Mouse (Mus musculus) gastrocnemius, adult 18-20 months (tissue): ENCODE measurements around the gene Lcn3. TPM values are rescaled to one million over a fixed set of nuclear protein-coding genes. Genes with fewer than 3 reads are reported as not detected.

ENCODE experiments used
- total RNA-seq, 2 experiments: library from RNA; stranded (reverse); gene quantifications; 2 replicates each; pipeline ENCODE4 v1.2.3; 2021

The Lcn3 gene
- total RNA-seq, 2 experiments from 2014 or later = not detected

Other genes with a start within 250 kb of the Lcn3 start
- gene Traf2, start 218.6 kb upstream of the Lcn3 start, total RNA-seq = 10 to 100 TPM; 13.7 to 15.1 TPM
- 100 to 1,000 TPM; 179 to 182 TPM for gene Edf1, start 207.7 kb upstream of the Lcn3 start, total RNA-seq
- gene Mamdc4, start 190.7 kb upstream of the Lcn3 start, total RNA-seq = under 1 TPM; 0.12 to 0.34 TPM
- gene Phpt1, start 190.3 kb upstream of the Lcn3 start, total RNA-seq = 10 to 100 TPM; 54.6 to 57.5 TPM
- not detected for gene Ajm1, start 183.8 kb upstream of the Lcn3 start, total RNA-seq
- 10 to 100 TPM; 75.3 to 82.5 TPM for gene Rabl6, start 157.0 kb upstream of the Lcn3 start, total RNA-seq
- not detected for gene Ccdc183, start 147.9 kb upstream of the Lcn3 start, total RNA-seq
- 10 to 100 TPM; 17.1 to 17.3 TPM for gene Tmem141, start 143.6 kb upstream of the Lcn3 start, total RNA-seq
- 1 to 10 TPM; 2.4 to 3.0 TPM for gene Fcna, start 137.5 kb upstream of the Lcn3 start, total RNA-seq
- gene Lcn8, start 112.4 kb upstream of the Lcn3 start, total RNA-seq = 1 to 10 TPM; 4.5 to 5.0 TPM
- gene Lcn5, start 107.6 kb upstream of the Lcn3 start, total RNA-seq = not detected
- gene Lcn6, start 88.8 kb upstream of the Lcn3 start, total RNA-seq = not detected
- not detected for gene Lcn10, start 82.8 kb upstream of the Lcn3 start, total RNA-seq
- gene Obp2a, start 65.5 kb upstream of the Lcn3 start, total RNA-seq = not detected
- 10 to 100 TPM; 15.6 to 16.3 TPM for gene Bmyc, start 58.8 kb upstream of the Lcn3 start, total RNA-seq
- gene Obp2b, start 28.6 kb upstream of the Lcn3 start, total RNA-seq = not detected
- gene Lcn11, start 11.4 kb downstream of the Lcn3 start, total RNA-seq = not detected
- gene Gm13539, start 16.7 kb downstream of the Lcn3 start, total RNA-seq = not detected
- not detected for gene Glt6d1, start 50.3 kb downstream of the Lcn3 start, total RNA-seq
- gene Lcn9, start 57.6 kb downstream of the Lcn3 start, total RNA-seq = not detected
- not detected for gene Sohlh1, start 81.7 kb downstream of the Lcn3 start, total RNA-seq
- under 1 TPM; 0.34 to 0.47 TPM for gene Kcnt1, start 98.2 kb downstream of the Lcn3 start, total RNA-seq
- gene Camsap1, start 217.7 kb downstream of the Lcn3 start, total RNA-seq = 10 to 100 TPM; 41.6 to 52.5 TPM